Mouse (Mus musculus) kidney, postnatal 0 days (tissue): ENCODE data around the gene Aig1. TPM values are rescaled to one million over a fixed set of nuclear protein-coding genes. Genes with fewer than 3 reads are reported as not detected.

Source experiments
- ATAC-seq: fragments of 200-750 bp; cut with Nextera tagmentation; replicated peaks from 2 replicates; pipeline ENCODE4 v1.8.0; 2017; ENCODE audit warnings: low read depth, moderate number of reproducible peaks, moderate TSS enrichment, moderate library complexity; ENCODE audit not compliant: low FRiP score
- DNase-seq: peaks from one replicate; pipeline ENCODE4 v3.0.0-alpha.2; 2016; ENCODE audit warnings: low spot score
- H3K27ac ChIP-seq: fragments of 300-500 bp; sonication (generic); 2 replicates; pipeline ENCODE4 v1.5.1; 2014; ENCODE audit warnings: mild to moderate bottlenecking
- H3K27me3 ChIP-seq: fragments of 300-500 bp; sonication (generic); 2 replicates; pipeline ENCODE4 v1.6.1; 2014; ENCODE audit warnings: low read length, mixed read lengths; ENCODE audit not compliant: insufficient read depth
- H3K36me3 ChIP-seq: fragments of 300-500 bp; sonication (generic); 2 replicates; pipeline ENCODE4 v1.6.1; 2014; ENCODE audit warnings: low read length, mixed read lengths; ENCODE audit not compliant: insufficient read depth
- H3K4me1 ChIP-seq: fragments of 300-500 bp; sonication (generic); replicated peaks from 2 replicates; pipeline ENCODE4 v1.6.1; 2014; ENCODE audit warnings: antibody characterized with exemption, low read length, mixed read lengths; ENCODE audit not compliant: insufficient read depth
- H3K4me2 ChIP-seq: fragments of 300-500 bp; sonication (generic); 2 replicates; pipeline ENCODE4 v1.6.1; 2014; ENCODE audit warnings: mild to moderate bottlenecking, low read length, moderate library complexity, mixed read lengths
- H3K4me3 ChIP-seq: fragments of 300-500 bp; sonication (generic); replicated peaks from 2 replicates; pipeline ENCODE4 v1.5.1; 2014; ENCODE audit warnings: low read depth, low read length
- H3K9ac ChIP-seq: fragments of 300-500 bp; sonication (generic); 2 replicates; pipeline ENCODE4 v1.6.1; 2014; ENCODE audit warnings: low read depth, low read length
- H3K9me3 ChIP-seq: fragments of 300-500 bp; sonication (generic); replicated peaks from 2 replicates; pipeline ENCODE4 v1.6.1; 2016; ENCODE audit warnings: low read length, inconsistent platforms, mixed read lengths
- CTCF ChIP-seq: IDR thresholded peaks from 2 replicates; pipeline ENCODE4 v1.5.1; 2016; ENCODE audit warnings: antibody characterized with exemption, low read depth, mild to moderate bottlenecking, moderate library complexity
- WGBS: fragments of 180-500 bp; shearing (Covaris S2); extraction: QIAGEN DNeasy Blood & Tissue Kit; methylation state at CpG from one replicate; pipeline ENCODE4 v1.1.7; 2014; 5-methylcytosine and 5-hydroxymethylcytosine counted together
- polyA plus RNA-seq: library from polyadenylated mRNA; unstranded; fragments of >200 nt; fragmentation: Nextera tagmentation; extraction: Ambion mirVana; gene quantifications from 2 replicates; pipeline ENCODE4 v1.2.1, GENCODE M21; 2015

Aig1 gene
- polyA plus RNA-seq, 1 experiment from 2014 or later, result 64.1 TPM

- DNase-seq (no peak), ATAC-seq (no peak)
- TF ChIP-seq CTCF, result no peak
- 49% methylated on average over 8 of the region's 8 CpGs for WGBS
- Histone ChIP-seq H3K9me3 (no peaks in the 10 kb centered on the region), H3K27me3 (no peaks in the 10 kb centered on the region), H3K27ac (no peak overlapping the region), H3K4me3 (no peak overlapping the region), H3K4me1 (no peaks in the 10 kb centered on the region), H3K36me3 (no peaks in the 10 kb centered on the region), H3K4me2 (no peak overlapping the region), H3K9ac (no peak overlapping the region)
Measured at GRCm38 (mm10) chr10:13597491-13597890, 271.3 kb downstream of the Aig1 start.

Other genes starting within 250 kb of the Aig1 start
- 3.4 and 4.2 TPM in 2 replicates for gene Hivep2, start 97.1 kb upstream of the Aig1 start, polyA plus RNA-seq